Mouse (Mus musculus) lung, postnatal 0 days (tissue): ENCODE measurements at regions not wholly inside any gene's neighbourhood (a gene's known extent, or its start where the extent isn't known, plus 50 kb on each side); places are given as distances from the start of the nearest gene placed in this dataset.
"Not testable (repeated sequence)": the region's sequence is repeated elsewhere in the genome, so short reads cannot be mapped to it uniquely, and the experiment has no call there.

Experiments
- ATAC-seq: fragments of 200-750 bp; cut with Nextera tagmentation; 2 replicates; pipeline ENCODE4 v1.8.0; 2017; ENCODE audit warnings: moderate library complexity
- DNase-seq: peaks from one replicate; pipeline ENCODE4 v3.0.0-alpha.2; 2016; ENCODE audit warnings: low spot score
- H3K27ac ChIP-seq: fragments of 300-500 bp; sonication (generic); 2 replicates; pipeline ENCODE4 v1.5.1; 2014; ENCODE audit warnings: antibody characterized with exemption, mild to moderate bottlenecking, low read length, mixed read lengths
- H3K27me3 ChIP-seq: fragments of 300-500 bp; sonication (generic); replicated peaks from 2 replicates; pipeline ENCODE4 v1.6.1; 2014; ENCODE audit warnings: low read length, mixed read lengths; ENCODE audit not compliant: insufficient read depth
- H3K36me3 ChIP-seq: fragments of 300-500 bp; sonication (generic); 2 replicates; pipeline ENCODE4 v1.6.1; 2014; ENCODE audit warnings: low read length, mixed read lengths; ENCODE audit not compliant: insufficient read depth
- H3K4me1 ChIP-seq: fragments of 300-500 bp; sonication (generic); 2 replicates; pipeline ENCODE4 v1.6.1; 2014; ENCODE audit warnings: antibody characterized with exemption, low read depth, low read length, mixed read lengths; ENCODE audit not compliant: insufficient read depth
- H3K4me2 ChIP-seq: fragments of 300-500 bp; sonication (generic); replicated peaks from 2 replicates; pipeline ENCODE4 v1.6.1; 2014; ENCODE audit warnings: low read depth, mild to moderate bottlenecking, low read length, moderate library complexity, mixed read lengths
- H3K4me3 ChIP-seq: fragments of 300-500 bp; sonication (generic); 2 replicates; pipeline ENCODE4 v1.5.1; 2014; ENCODE audit warnings: low read depth, low read length
- H3K9ac ChIP-seq: fragments of 300-500 bp; sonication (generic); replicated peaks from 2 replicates; pipeline ENCODE4 v1.6.1; 2014; ENCODE audit warnings: low read depth, mild to moderate bottlenecking
- H3K9me3 ChIP-seq: fragments of 300-500 bp; sonication (generic); 2 replicates; pipeline ENCODE4 v1.6.1; 2016; ENCODE audit warnings: low read length, mixed read lengths
- CTCF ChIP-seq: IDR thresholded peaks from 2 replicates; pipeline ENCODE4 v1.5.1; 2016; ENCODE audit warnings: antibody characterized with exemption, mild to moderate bottlenecking
- EP300 ChIP-seq: IDR thresholded peaks from 2 replicates; pipeline ENCODE4 v1.6.1; 2016; ENCODE audit warnings: antibody characterized with exemption, mild to moderate bottlenecking, control low read depth
- WGBS: fragments of 180-500 bp; shearing (Covaris S2); extraction: QIAGEN DNeasy Blood & Tissue Kit; methylation state at CpG from one replicate; pipeline ENCODE4 v1.1.7; 2014; 5-methylcytosine and 5-hydroxymethylcytosine counted together

- 85% methylated on average over 2 of the region's 2 CpGs for WGBS
- Histone ChIP-seq H3K27me3 (no peaks in the 10 kb centered on the region), H3K4me3 (no peak overlapping the region), H3K9ac (no peak overlapping the region), H3K27ac (no peak overlapping the region), H3K9me3 (no peaks in the 10 kb centered on the region), H3K36me3 (no peaks in the 10 kb centered on the region), H3K4me2 (no peak overlapping the region), H3K4me1 (no peaks in the 10 kb centered on the region)
- TF ChIP-seq CTCF (no peak), EP300 (no peak)
- DNase-seq, result no peak
- ATAC-seq, result no peak
Measured at GRCm38 (mm10) chr13:52318276-52318675, 212.8 kb downstream of the Diras2 start.

- TF ChIP-seq EP300, result no peak
- TF ChIP-seq CTCF, result no peak
- no peak overlapping the region for H3K4me2 ChIP-seq
- no peaks in the 10 kb centered on the region for H3K27me3 ChIP-seq
- no peaks in the 10 kb centered on the region for H3K9me3 ChIP-seq
- ATAC-seq (peak; percentile 28; the same call in 1 of the 2 replicates), DNase-seq (peak; percentile 54)
- no peaks in the 10 kb centered on the region for H3K4me1 ChIP-seq
- WGBS, result 47% methylated on average over 3 of the region's 3 CpGs
- no peak overlapping the region for H3K27ac ChIP-seq
- H3K9ac ChIP-seq, result no peak overlapping the region
- no peak overlapping the region for H3K4me3 ChIP-seq
- H3K36me3 ChIP-seq, result no peaks in the 10 kb centered on the region
Measured at GRCm38 (mm10) chr13:52323691-52324090, 207.4 kb downstream of the Diras2 start.

- H3K9ac ChIP-seq, H3K4me3 ChIP-seq, H3K9me3 ChIP-seq, H3K27me3 ChIP-seq, H3K27ac ChIP-seq, H3K4me2 ChIP-seq, H3K36me3 ChIP-seq, H3K4me1 ChIP-seq: not testable (repeated sequence)
- 53% methylated on average over 3 of the region's 3 CpGs for WGBS
- TF ChIP-seq EP300, result peak; percentile 46; the same call in 1 of the 2 replicates
- ATAC-seq (peak; percentile 79), DNase-seq (peak; percentile 65)
Measured at GRCm38 (mm10) chr13:52324378-52324777, 206.7 kb downstream of the Diras2 start.

- H3K27me3 ChIP-seq, H3K36me3 ChIP-seq, H3K4me3 ChIP-seq, H3K27ac ChIP-seq, H3K9me3 ChIP-seq, H3K4me1 ChIP-seq, DNase-seq, H3K9ac ChIP-seq, H3K4me2 ChIP-seq, ATAC-seq: not testable (repeated sequence)
- 70% methylated on average over 6 of the region's 6 CpGs for WGBS
Measured at GRCm38 (mm10) chr13:52325647-52326046, 205.4 kb downstream of the Diras2 start.

GRCm38 (mm10) chr13:52327734-52328133, 203.3 kb downstream of the Diras2 start:
- Histone ChIP-seq H3K36me3 (no peaks in the 10 kb centered on the region), H3K4me1 (no peaks in the 10 kb centered on the region), H3K9ac (no peak overlapping the region), H3K27ac (no peak overlapping the region), H3K9me3 (no peaks in the 10 kb centered on the region), H3K27me3 (no peaks in the 10 kb centered on the region), H3K4me3 (no peak overlapping the region), H3K4me2 (no peak overlapping the region)
- WGBS, result 82% methylated on average over 9 of the region's 9 CpGs
- ATAC-seq (no peak), DNase-seq (no peak)
- TF ChIP-seq CTCF (no peak), EP300 (no peak)

- H3K4me3 ChIP-seq, result no peak overlapping the region
- H3K9ac ChIP-seq, result no peak overlapping the region
- H3K27ac ChIP-seq, result no peak overlapping the region
- ATAC-seq (no peak), DNase-seq (no peak)
- WGBS, result 58% methylated on average over 8 of the region's 8 CpGs
- no peak overlapping the region for H3K4me2 ChIP-seq
- no peaks in the 10 kb centered on the region for H3K27me3 ChIP-seq
- no peaks in the 10 kb centered on the region for H3K4me1 ChIP-seq
- H3K9me3 ChIP-seq, result no peaks in the 10 kb centered on the region
- no peak for TF ChIP-seq EP300
- no peak for TF ChIP-seq CTCF
- H3K36me3 ChIP-seq, result no peaks in the 10 kb centered on the region
Measured at GRCm38 (mm10) chr13:52328766-52329165, 202.3 kb downstream of the Diras2 start.

GRCm38 (mm10) chr13:52331068-52331467, 200.0 kb downstream of the Diras2 start:
- Histone ChIP-seq H3K4me3 (no peak overlapping the region), H3K27ac (no peak overlapping the region), H3K9me3 (no peaks in the 10 kb centered on the region), H3K4me2 (no peak overlapping the region), H3K36me3 (no peaks in the 10 kb centered on the region), H3K27me3 (no peaks in the 10 kb centered on the region), H3K4me1 (no peaks in the 10 kb centered on the region), H3K9ac (no peak overlapping the region)
- DNase-seq (no peak), ATAC-seq (no peak)
- WGBS, result 72% methylated on average over 5 of the region's 5 CpGs
- TF ChIP-seq CTCF, result no peak
- TF ChIP-seq EP300, result no peak
